Mouse (Mus musculus) 3T3-L1 (cell line): ENCODE measurements around the gene Sall2.
"Not testable (repeated sequence)": the region's sequence is repeated elsewhere in the genome, so short reads cannot be mapped to it uniquely, and the experiment has no call there.

Source experiments
- DNase-seq: peaks from one replicate; pipeline ENCODE4 v3.0.0-alpha.2; 2015; ENCODE audit warnings: low read depth, low spot score

Gene Sall2

GRCm38 (mm10) chr14:52303517-52303916 is 25.0 kb downstream of the Sall2 start:
- not testable (repeated sequence) for DNase-seq

DNA sequence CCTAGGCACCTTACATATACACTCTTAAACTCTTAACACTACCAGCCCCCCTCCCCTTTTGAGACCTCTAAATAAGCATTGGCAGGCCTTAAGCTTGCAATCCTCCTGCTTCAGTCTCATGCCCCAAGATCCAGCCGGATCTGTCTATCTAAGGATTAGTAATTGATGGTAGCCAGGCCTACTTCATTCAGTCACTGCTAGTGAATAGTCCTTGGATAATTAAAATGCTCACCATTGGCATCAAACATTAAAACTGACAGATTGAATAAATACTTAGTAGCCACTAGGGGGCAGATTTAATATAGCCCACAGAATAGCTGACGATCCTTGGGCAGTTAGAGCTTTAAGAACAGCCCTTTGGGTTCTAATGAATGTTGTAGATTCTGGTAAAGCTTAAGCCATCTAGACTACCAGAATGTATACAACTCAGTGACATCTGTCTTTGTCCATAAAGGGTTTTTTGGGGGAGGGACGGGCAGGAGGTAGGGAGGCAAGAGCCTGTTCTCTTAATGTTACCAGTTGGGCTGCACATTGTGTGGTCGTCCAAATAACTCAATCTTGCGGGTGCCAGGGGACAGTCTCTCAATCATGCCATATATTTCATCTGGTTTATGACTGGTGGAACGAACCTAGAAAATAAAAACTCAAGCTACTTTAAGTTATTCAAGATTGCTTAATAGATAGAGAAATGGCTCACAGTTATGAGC is 32.9 kb downstream of the Sall2 start:
- peak; percentile 72 for DNase-seq

GRCm38 (mm10) chr14:52284191-52284590 is 44.4 kb downstream of the Sall2 start:
- DNase-seq: no peak

GRCm38 (mm10) chr14:52283629-52284028 is 44.9 kb downstream of the Sall2 start:
- DNase-seq: no peak

DNA sequence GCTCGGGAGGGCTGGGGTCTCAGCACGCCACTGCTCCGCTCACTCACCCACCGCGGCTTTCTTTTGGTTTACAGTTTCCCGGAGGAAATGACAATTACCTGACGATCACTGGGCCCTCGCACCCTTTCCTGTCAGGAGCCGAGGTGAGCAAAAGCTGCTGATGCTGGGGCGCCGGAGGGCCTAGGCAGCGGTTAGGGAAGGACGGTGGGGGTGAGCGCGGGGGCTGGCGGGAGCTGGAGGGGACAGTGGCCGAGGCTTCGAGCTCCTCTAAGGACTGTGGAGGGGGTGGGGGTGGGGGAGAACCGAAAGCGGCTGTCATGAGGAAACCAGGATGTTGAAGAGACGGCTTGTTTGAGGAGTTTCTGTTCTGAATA is 48.8 kb downstream of the Sall2 start:
- peak; percentile 22 for DNase-seq

DNA sequence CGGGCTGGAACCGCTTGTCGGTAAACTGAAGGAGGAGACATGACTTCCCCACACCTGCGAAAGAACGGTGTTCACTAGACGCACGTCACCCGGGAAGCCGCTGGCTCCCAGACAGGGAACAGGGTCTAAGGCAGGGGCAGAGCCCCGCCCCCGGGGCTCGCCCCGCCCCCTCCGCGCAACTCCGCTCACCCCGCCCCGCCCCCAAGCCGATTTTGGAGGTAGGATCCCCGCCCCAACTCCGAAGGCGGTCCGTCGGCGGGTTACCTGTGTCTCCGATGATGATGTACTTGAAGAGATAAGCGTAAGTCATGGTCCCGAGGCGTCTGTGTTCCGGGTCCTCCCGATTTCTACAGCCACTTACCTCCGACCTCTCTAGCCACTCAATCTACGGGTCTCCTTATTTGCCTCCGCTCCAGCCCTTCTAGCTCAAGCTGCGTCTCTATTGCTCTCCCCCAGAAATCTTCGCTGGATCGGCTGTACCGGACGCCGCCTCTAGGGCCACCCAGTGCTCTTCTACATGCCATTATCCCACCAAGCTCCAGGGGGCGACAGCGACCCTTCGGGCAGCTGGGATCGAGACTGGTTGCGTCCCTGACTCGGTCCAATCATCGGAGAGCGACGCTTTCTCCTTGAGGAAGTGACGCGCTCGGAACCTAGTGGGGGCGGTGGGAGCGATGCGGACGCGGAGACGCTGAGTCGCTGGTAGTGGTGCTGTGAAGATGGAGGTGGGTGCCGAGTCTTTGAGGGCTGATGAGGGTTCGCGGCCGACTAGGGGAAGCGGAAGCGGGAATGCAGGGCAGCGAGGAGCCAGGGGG is 49.4 kb downstream of the Sall2 start, which contains the start of the genes Tox4 and Rab2b:
Gene Tox4 (plus strand): TSS at position 215 of the 815 bp plus-strand sequence.
Gene Rab2b (minus strand): TSS at position 614 of the 815 bp plus-strand sequence.
- peak; percentile 99 for DNase-seq

DNA sequence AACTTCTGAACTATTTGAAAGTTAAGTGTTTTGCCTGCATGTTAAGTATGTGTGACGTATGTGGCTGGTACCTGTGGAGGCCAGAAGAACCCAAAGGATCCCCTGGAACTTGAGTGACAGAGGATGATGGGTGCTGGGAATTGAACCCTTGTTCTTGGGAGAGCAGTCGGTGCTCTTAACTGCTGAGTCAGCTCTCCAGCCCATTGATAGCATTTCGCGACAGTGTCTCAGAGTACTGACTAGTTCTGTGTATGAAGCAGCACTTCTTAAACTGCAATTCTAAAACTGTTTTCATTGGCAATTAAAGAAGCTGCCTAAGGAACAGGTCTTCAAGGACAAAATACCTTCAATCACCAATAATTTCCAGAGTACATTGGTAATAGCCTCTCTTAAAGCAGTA is 51.4 kb downstream of the Sall2 start:
- DNase-seq: no peak

- no peak for DNase-seq
Measured at GRCm38 (mm10) chr14:52272781-52273180, 55.8 kb downstream of the Sall2 start.
